Mouse (Mus musculus): ENCODE measurements around the gene Btbd3.

The Btbd3 gene

GRCm38 (mm10) chr2:138256411-138256810 lies at the start of gene Btbd3:
Btbd3 (plus strand) TSS chr2:138256565.
- DNase-seq (ENCODE audit: low spot score): peak; percentile 89

DNA sequence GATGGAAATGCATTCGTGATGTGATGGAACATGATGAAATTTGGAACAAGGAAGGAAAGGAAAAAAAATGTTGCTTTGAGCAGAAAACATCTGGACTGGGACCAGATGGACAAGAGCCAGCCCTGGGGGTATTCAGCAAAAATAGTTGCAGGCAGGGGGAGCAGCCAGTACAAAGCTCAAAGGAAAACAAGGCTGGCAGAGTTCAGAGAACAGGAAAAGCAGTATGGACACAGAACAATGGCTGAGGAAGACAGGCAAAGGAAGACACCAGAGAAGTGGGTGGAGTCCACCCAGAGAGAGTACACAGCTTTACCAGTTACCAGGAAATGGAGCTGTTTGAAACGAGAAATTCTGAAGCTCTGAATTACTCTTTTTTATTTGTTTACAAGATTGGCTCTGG lies 40.8 kb upstream of the Btbd3 start:
- peak; percentile 18 for DNase-seq (ENCODE audit: low spot score)

DNA sequence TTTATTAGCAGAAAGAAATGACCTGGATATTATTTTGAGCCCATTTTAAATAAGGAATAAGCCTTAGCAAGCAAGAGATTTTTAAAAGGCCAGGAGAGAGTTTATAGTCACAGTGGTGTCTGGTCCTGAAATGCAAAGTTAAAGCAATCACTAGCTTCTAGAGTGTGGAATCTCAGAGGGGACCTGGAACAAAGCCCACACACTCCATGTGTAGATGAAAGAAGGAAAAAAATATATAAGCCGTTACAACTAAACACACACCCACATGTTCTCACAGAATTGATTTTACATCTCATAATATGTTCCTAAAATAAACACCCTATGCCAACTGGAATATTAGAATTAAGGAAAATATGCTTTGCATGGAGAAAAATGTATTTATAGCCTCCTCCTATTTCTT lies 36.1 kb upstream of the Btbd3 start:
- DNase-seq (ENCODE audit: low spot score): no peak

DNA sequence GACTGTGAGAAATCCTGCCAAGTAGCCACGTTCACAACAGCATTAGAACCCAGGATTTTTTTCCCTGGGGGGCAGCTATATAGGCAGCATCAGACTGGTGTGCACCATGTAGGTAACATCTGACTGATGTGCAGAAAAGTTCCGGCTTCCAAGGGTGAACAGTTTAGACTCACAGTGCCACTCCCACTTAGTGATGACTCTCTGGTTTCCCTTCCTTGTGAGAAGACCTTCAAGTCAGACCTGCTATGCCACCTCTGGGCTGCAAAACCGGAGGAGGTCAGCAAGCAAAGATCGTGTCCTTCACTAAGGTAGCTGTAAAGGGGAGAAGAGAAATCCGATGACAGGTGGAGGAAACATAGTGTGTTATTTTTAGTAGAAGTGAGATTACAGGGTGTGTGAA lies 24.1 kb upstream of the Btbd3 start:
- no peak for DNase-seq (ENCODE audit: low spot score)

DNA sequence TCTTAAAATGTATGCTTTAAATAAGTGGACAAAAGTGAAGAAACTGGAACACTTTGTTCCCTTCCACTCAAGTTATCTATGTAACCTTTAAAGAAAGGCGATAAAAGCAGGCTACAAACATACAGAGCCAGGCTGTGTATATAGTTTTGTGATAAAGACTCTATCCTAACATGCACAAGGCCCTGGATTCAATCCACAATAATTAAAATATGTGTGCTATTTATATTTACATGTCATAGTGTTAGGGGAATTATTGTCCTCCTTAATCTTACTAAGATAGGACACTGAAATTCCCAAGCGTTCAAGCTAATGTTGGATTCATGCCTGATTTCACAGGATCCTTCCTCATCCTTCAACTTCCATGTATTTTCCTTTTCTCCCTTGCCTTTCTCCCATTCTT lies 20.2 kb upstream of the Btbd3 start:
- DNase-seq (ENCODE audit: low spot score): no peak

- no peak for DNase-seq (ENCODE audit: low spot score)
These were observed 13.9 kb upstream of the Btbd3 start for GRCm38 (mm10) chr2:138242452-138242851.

GRCm38 (mm10) chr2:138245631-138246289 lies 10.6 kb upstream of the Btbd3 start:
- peak; percentile 35 for DNase-seq (ENCODE audit: low spot score)

GRCm38 (mm10) chr2:138247986-138248385 lies 8.4 kb upstream of the Btbd3 start:
- DNase-seq (ENCODE audit: low spot score): no peak

GRCm38 (mm10) chr2:138256851-138257471 lies 596 bp downstream of the Btbd3 start:
- DNase-seq (ENCODE audit: low spot score): no peak

- no peak for DNase-seq (ENCODE audit: low spot score)
These were observed 1.4 kb downstream of the Btbd3 start for GRCm38 (mm10) chr2:138257692-138258315.

DNA sequence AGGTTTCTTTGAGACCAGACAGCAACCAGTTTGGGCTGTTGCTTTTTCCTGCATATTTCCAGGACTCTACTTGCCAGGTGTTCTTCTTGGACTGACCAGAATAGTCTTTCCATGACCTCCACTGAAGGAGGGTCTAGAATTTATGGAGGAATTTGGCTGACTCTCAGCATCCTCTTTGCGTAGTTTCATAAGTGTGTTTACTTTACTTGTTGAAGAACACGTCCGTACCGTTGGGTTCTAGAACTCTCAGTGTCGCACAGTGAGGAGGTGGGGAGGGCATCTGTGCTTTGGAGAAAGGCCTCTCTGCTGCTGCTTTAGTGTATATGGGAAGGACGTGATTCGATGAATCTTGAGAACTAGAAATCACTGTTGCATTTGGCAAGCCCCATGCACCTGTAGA lies 4.8 kb downstream of the Btbd3 start:
- no peak for DNase-seq (ENCODE audit: low spot score)

GRCm38 (mm10) chr2:138262885-138263284 lies 6.5 kb downstream of the Btbd3 start:
- DNase-seq (ENCODE audit: low spot score): no peak

DNA sequence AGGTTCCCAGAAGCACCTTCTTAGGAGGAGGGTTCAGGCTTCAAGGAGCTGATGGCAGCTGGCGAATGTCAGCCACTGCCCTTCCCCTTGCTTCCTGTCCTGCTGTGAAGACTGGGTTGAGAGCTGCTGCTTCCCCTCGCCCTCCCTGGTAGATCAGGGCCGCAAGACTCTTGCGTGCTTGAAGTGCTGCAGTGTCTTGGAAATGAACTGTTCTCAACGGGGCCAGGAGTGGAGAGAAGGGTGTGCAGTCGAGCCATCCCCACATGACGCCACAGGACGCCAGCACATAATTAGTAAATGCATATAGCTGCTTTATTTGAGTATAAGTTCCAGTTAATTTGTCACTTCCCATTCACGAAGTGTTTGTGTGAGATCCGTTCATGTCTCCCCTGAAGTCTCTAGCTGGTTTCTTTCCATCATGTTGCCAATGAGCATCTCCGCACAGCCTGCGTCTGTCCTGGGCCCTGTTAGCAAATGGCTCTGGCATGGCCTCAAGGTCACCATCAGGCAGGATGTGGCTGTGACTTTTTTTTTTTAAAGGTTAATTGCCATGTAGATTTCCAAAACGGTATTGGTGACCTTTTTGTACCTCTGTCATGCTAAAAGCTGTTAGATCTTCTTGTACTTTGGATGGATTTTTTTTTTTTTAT lies 9.1 kb downstream of the Btbd3 start:
- DNase-seq (ENCODE audit: low spot score): no peak

- DNase-seq (ENCODE audit: low spot score): no peak
These were observed 10.3 kb downstream of the Btbd3 start for GRCm38 (mm10) chr2:138266679-138267078.

DNA sequence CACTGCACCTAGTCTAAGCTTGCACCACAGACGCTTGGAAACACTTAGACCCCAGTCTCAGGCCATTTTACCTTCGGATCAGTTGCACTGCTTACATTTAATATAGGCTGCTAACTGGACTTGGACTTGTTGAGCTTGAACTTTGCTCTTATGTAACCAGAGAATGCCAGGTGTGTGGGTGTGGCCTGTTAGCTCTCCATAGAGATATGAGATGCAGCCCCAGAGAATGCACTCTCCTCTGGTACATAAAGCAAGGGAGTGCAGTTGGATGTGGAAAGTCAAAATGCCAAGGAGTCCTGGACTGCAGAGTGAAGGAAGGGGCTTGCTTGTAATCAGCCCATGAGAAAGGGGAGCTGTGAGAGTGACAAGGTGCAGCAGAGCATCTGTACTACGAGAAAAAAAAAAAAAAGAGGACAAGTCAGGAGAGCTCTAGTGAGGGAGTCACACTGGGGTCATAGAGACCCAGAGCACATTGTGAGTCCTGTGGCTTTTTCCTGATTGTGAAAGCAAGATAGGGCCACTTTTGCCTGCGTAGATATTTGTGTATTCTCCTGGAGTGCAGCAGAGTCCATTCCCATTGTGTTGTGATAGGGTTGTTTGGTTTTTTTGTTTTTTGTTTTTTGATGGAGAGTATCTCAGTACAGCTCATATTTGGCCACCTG lies 11.6 kb downstream of the Btbd3 start:
- DNase-seq (ENCODE audit: low spot score): no peak

GRCm38 (mm10) chr2:138269330-138269729 lies 13.0 kb downstream of the Btbd3 start:
- DNase-seq (ENCODE audit: low spot score): no peak

GRCm38 (mm10) chr2:138273404-138274073 lies 17.2 kb downstream of the Btbd3 start:
- no peak for DNase-seq (ENCODE audit: low spot score)

- DNase-seq (ENCODE audit: low spot score): no peak
These were observed 17.7 kb downstream of the Btbd3 start for GRCm38 (mm10) chr2:138274086-138274485.

DNA sequence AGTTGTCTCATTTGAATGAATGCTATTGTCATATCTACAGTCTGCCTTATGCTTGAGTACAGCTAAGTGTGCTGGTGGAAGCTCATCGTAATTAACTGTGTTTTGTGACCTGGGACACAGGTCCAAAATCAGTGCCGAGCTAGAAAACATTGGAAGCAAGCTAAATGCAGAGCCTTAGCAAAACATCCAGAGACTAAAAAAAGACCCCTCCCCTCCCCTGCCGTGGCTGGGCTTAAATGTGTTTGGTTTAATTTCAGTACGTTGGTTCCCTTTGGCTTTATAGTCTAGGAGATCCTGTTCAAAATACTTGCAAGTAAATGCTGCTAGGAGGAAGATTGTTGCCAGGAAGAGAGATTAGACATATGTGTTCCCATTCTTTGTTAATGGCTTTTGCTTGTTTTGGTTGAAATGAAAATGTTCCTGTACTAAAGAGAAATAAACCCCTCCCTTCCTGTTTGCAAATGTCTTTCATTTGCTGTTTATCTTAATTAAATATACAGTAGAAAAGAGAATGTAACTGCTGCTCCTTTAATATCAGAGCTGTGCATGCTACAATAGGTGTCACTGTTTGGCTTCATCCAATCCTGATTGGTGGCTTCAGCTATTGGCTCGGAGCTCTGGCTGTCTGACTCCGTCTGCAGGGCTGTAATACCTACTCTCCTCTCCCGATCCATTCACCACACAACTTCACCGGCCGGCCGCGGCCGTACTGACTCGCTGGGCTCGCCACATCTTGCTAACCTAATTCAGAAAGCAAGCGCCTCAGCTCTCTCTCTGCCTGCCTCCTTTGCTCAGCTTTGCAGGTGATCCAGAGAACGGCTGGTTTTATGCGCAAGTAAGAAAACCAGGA lies 21.7 kb downstream of the Btbd3 start:
- DNase-seq (ENCODE audit: low spot score): no peak

DNA sequence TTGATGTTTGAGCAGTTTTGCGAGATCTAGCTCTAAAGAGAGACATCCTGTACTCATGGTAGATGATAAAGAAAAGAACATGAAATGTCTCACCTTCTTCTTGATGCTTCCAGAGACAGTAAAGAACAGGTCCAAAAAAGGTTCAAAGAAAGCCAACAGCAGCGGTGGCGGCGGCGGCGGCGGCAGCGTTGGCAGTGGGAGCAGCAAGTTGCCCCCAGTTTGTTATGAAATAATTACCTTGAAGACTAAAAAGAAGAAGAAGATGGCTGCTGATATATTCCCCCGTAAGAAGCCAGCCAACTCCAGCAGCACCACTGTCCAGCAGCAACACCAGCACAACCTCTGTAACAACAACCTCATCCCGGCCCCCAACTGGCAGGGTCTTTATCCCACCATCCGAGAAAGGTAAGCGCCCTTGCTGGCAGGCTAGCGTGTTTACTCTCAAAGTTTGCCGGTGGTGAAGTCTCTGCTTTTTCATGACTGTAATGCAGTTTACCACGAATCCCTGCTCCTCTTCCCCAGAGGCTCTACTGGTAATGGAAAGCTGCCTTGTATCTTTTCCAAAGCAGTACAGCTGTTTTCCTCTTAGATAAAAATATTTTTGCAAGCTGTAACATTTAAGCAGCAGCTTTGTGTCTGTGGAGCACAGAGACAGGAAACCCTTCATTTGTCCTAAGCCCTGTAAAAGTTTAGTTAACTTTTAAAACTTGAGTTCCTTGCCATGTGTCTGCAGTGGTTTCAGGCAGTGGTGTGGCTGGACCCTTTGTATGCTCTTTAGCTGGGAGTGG lies 22.7 kb downstream of the Btbd3 start:
- no peak for DNase-seq (ENCODE audit: low spot score)

Data from ovary, postnatal 14 days (tissue).